Mouse (Mus musculus): Measurements from ENCODE around the gene Thsd4. TPM values are rescaled to one million over a fixed set of nuclear protein-coding genes. Genes with fewer than 3 reads are reported as not detected.

Gene Thsd4
- polyA plus RNA-seq, 1 experiment: 5.9 TPM

- H3K27ac ChIP-seq (ENCODE audit: insufficient read depth, low read depth, low read length): no peak overlapping the region
- no peak for DNase-seq
- 76% methylated on average over 1 of the region's 1 CpGs for WGBS
- H3K36me3 ChIP-seq (ENCODE audit: control insufficient read depth, insufficient read depth, low read length): no peaks in the 10 kb centered on the region
- no peak for TF ChIP-seq CTCF (conservative IDR thresholded peaks at IDR 0.05; ENCODE audit: insufficient read depth, insufficient read length, low read depth, low read length)
- no peak for TF ChIP-seq POLR2A (IDR thresholded peaks at IDR 0.05; ENCODE audit: low read depth, low read length)
- no peaks in the 10 kb centered on the region for H3K27me3 ChIP-seq (replicated peaks; ENCODE audit: control insufficient read depth, insufficient read depth, low read length)
- H3K4me3 ChIP-seq (ENCODE audit: insufficient read depth, low read depth, low read length): no peak overlapping the region
- no peaks in the 10 kb centered on the region for H3K4me1 ChIP-seq (ENCODE audit: control insufficient read depth, insufficient read depth, low read length)
Observed at GRCm38 (mm10) chr9:60094211-60094610, 427.6 kb downstream of the Thsd4 start.

- H3K36me3 ChIP-seq (ENCODE audit: control insufficient read depth, insufficient read depth, low read length): no peaks in the 10 kb centered on the region
- H3K4me1 ChIP-seq (ENCODE audit: control insufficient read depth, insufficient read depth, low read length): no peaks in the 10 kb centered on the region
- H3K27me3 ChIP-seq (replicated peaks; ENCODE audit: control insufficient read depth, insufficient read depth, low read length): no peaks in the 10 kb centered on the region
- no peak overlapping the region for H3K4me3 ChIP-seq (ENCODE audit: insufficient read depth, low read depth, low read length)
- WGBS: 62% methylated on average over 5 of the region's 5 CpGs
- no peak overlapping the region for H3K27ac ChIP-seq (ENCODE audit: insufficient read depth, low read depth, low read length)
- TF ChIP-seq CTCF (conservative IDR thresholded peaks at IDR 0.05; ENCODE audit: insufficient read depth, insufficient read length, low read depth, low read length) (no peak), POLR2A (IDR thresholded peaks at IDR 0.05; ENCODE audit: low read depth, low read length) (no peak)
- DNase-seq: no peak
Observed at GRCm38 (mm10) chr9:60092428-60092827, 429.4 kb downstream of the Thsd4 start.

GRCm38 (mm10) chr9:60089441-60089840 is 432.4 kb downstream of the Thsd4 start:
- 53% methylated on average over 4 of the region's 4 CpGs for WGBS
- H3K27ac ChIP-seq (ENCODE audit: insufficient read depth, low read depth, low read length): no peak overlapping the region
- no peaks in the 10 kb centered on the region for H3K36me3 ChIP-seq (ENCODE audit: control insufficient read depth, insufficient read depth, low read length)
- no peak for DNase-seq
- H3K27me3 ChIP-seq (replicated peaks; ENCODE audit: control insufficient read depth, insufficient read depth, low read length): no peaks in the 10 kb centered on the region
- H3K4me3 ChIP-seq (ENCODE audit: insufficient read depth, low read depth, low read length): no peak overlapping the region
- no peak for TF ChIP-seq CTCF (conservative IDR thresholded peaks at IDR 0.05; ENCODE audit: insufficient read depth, insufficient read length, low read depth, low read length)
- no peak for TF ChIP-seq POLR2A (IDR thresholded peaks at IDR 0.05; ENCODE audit: low read depth, low read length)
- no peaks in the 10 kb centered on the region for H3K4me1 ChIP-seq (ENCODE audit: control insufficient read depth, insufficient read depth, low read length)

- no peak for TF ChIP-seq POLR2A (IDR thresholded peaks at IDR 0.05; ENCODE audit: low read depth, low read length)
- TF ChIP-seq CTCF (conservative IDR thresholded peaks at IDR 0.05; ENCODE audit: insufficient read depth, insufficient read length, low read depth, low read length): peak; percentile 64
- DNase-seq: peak; percentile 32
- no peak overlapping the region for H3K27ac ChIP-seq (ENCODE audit: insufficient read depth, low read depth, low read length)
- H3K4me3 ChIP-seq (ENCODE audit: insufficient read depth, low read depth, low read length): no peak overlapping the region
- WGBS: 64% methylated on average over 5 of the region's 5 CpGs
- H3K4me1 ChIP-seq (ENCODE audit: control insufficient read depth, insufficient read depth, low read length): no peaks in the 10 kb centered on the region
- no peaks in the 10 kb centered on the region for H3K27me3 ChIP-seq (replicated peaks; ENCODE audit: control insufficient read depth, insufficient read depth, low read length)
- H3K36me3 ChIP-seq (ENCODE audit: control insufficient read depth, insufficient read depth, low read length): no peaks in the 10 kb centered on the region
Observed at GRCm38 (mm10) chr9:60088101-60088500, 433.7 kb downstream of the Thsd4 start.

GRCm38 (mm10) chr9:60082107-60082581 is 439.7 kb downstream of the Thsd4 start:
- Histone ChIP-seq H3K4me1 (ENCODE audit: control insufficient read depth, insufficient read depth, low read length) (peaks cover 2% of the 10 kb centered on the region; the same call in 1 of the 2 replicates), H3K27me3 (replicated peaks; ENCODE audit: control insufficient read depth, insufficient read depth, low read length) (no peaks in the 10 kb centered on the region), H3K27ac (ENCODE audit: insufficient read depth, low read depth, low read length) (no peak overlapping the region), H3K4me3 (ENCODE audit: insufficient read depth, low read depth, low read length) (no peak overlapping the region), H3K36me3 (ENCODE audit: control insufficient read depth, insufficient read depth, low read length) (no peaks in the 10 kb centered on the region)
- WGBS: 19% methylated on average over 5 of the region's 5 CpGs
- TF ChIP-seq CTCF (conservative IDR thresholded peaks at IDR 0.05; ENCODE audit: insufficient read depth, insufficient read length, low read depth, low read length): no peak
- no peak for TF ChIP-seq POLR2A (IDR thresholded peaks at IDR 0.05; ENCODE audit: low read depth, low read length)
- DNase-seq: peak; percentile 21

- Histone ChIP-seq H3K27me3 (replicated peaks; ENCODE audit: control insufficient read depth, insufficient read depth, low read length) (no peaks in the 10 kb centered on the region), H3K4me3 (ENCODE audit: insufficient read depth, low read depth, low read length) (no peak overlapping the region), H3K4me1 (ENCODE audit: control insufficient read depth, insufficient read depth, low read length) (peaks cover 2% of the 10 kb centered on the region; the same call in 1 of the 2 replicates), H3K27ac (ENCODE audit: insufficient read depth, low read depth, low read length) (no peak overlapping the region), H3K36me3 (ENCODE audit: control insufficient read depth, insufficient read depth, low read length) (no peaks in the 10 kb centered on the region)
- 32% methylated on average over 1 of the region's 1 CpGs for WGBS
- TF ChIP-seq CTCF (conservative IDR thresholded peaks at IDR 0.05; ENCODE audit: insufficient read depth, insufficient read length, low read depth, low read length): no peak
- no peak for TF ChIP-seq POLR2A (IDR thresholded peaks at IDR 0.05; ENCODE audit: low read depth, low read length)
- peak; percentile 54 for DNase-seq
Observed at GRCm38 (mm10) chr9:60077761-60078160, 444.1 kb downstream of the Thsd4 start.

GRCm38 (mm10) chr9:60076396-60076795 is 445.4 kb downstream of the Thsd4 start:
- Histone ChIP-seq H3K27ac (ENCODE audit: insufficient read depth, low read depth, low read length) (no peak overlapping the region), H3K36me3 (ENCODE audit: control insufficient read depth, insufficient read depth, low read length) (no peaks in the 10 kb centered on the region), H3K4me1 (ENCODE audit: control insufficient read depth, insufficient read depth, low read length) (no peaks in the 10 kb centered on the region; the same call in 1 of the 2 replicates), H3K27me3 (replicated peaks; ENCODE audit: control insufficient read depth, insufficient read depth, low read length) (no peaks in the 10 kb centered on the region), H3K4me3 (ENCODE audit: insufficient read depth, low read depth, low read length) (no peak overlapping the region)
- DNase-seq: no peak
- WGBS: 74% methylated on average over 4 of the region's 4 CpGs
- TF ChIP-seq CTCF (conservative IDR thresholded peaks at IDR 0.05; ENCODE audit: insufficient read depth, insufficient read length, low read depth, low read length) (no peak), POLR2A (IDR thresholded peaks at IDR 0.05; ENCODE audit: low read depth, low read length) (no peak)
